Mouse (Mus musculus): ENCODE measurements at regions not wholly inside any gene's neighbourhood (a gene's known extent, or its start where the extent isn't known, plus 50 kb on each side); places are given as distances from the start of the nearest gene placed in this dataset.
A peak's percentile ranks its signal among the peaks of the same experiment; 100 is the strongest.

DNA sequence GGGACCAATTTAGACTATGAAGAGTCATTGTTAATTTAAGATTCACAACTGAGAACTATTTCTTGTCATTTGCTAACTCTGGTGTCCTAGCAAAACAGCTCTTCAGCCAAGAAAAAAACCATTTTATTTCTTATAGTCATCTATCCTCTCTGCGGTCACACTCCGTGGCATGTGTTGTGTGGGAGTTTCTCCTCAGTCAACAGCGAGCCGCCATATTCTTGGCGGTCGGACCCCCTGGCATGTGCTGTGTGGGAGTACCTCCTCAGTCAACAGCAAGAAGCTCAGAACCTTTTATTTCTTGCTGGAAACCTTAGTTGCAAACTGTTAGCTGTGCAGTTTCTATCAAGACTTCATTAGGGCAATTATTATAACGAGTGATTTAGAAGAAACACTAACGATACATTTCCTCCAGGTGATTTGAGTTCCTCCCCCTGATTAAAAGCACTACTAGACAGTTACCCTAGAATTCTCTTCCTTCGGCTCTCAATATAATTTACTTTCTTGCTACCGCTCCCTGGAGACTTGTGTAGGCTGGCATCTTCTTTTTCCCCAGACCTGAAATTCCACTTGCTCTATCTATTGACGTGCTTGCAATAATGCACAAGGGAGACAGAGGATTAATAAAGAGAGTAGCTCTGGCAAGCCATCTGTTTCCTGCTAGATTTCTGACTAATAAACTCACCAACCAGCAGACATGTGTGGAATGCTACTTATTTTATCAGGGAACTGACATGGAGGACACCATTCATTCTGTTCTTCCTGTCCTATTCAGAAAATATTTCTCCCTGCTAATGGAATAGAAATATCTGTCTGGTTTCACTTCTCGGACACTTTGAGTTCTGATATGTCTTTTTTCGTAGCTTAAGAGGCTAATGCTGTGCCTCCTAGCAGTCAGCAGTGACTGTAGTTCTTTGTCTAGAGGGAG lies 359.5 kb downstream of the Ice1 start:
- no peak for ATAC-seq (ENCODE audit: low FRiP score)
- Histone ChIP-seq H3K36me3 (no peaks in the 10 kb centered on the region), H3K4me1 (peaks cover 23% of the 10 kb centered on the region), H3K4me3 (replicated peaks) (no peak overlapping the region), H3K9ac (replicated peaks) (no peak overlapping the region), H3K27ac (replicated peaks) (peak overlapping the region; percentile 14), H3K27me3 (replicated peaks) (no peaks in the 10 kb centered on the region), H3K4me2 (no peak overlapping the region), H3K9me3 (replicated peaks) (no peaks in the 10 kb centered on the region)
- WGBS = 61% methylated on average over 13 of the region's 13 CpGs

DNA sequence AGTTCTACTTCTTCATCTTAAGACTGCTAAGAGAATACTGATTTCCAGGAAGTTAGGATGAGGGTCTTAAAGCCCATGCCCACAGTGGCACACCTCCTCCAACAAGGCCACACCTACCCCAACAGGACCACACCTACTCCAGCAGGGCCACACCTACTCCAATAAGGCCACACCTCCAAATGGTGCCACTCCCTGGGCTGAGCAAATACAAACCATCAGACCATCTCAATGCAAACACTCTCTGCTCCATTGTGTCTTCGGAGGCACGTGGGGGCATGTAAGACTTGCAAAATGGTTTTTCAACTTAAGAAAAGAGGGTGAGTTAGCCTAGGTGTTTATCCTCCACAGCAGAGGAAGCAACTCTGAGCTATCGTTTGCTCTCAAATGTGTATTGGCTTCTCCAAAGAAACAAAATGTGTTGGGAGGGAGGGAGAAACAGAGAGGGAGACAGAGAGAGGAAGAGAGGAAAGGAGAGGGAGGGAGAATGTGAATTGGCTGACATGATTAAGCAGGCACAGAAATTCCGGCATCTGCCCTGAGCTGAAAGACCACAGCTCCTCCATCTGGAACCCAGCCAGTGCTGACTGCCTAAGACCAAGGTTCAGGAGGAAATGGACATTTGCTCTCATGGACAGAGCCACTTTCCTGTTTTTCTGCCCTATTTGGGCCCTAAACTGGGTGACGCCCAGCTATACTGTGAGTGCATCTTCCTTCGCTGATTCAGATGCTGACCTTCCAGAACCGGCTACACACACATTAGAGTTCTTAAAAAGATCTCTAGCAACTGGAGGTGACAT lies 356.2 kb downstream of the Ice1 start:
- H3K4me2 ChIP-seq = no peak overlapping the region
- ATAC-seq (ENCODE audit: low FRiP score) = no peak
- no peaks in the 10 kb centered on the region for H3K27me3 ChIP-seq (replicated peaks)
- H3K36me3 ChIP-seq = no peaks in the 10 kb centered on the region
- H3K9me3 ChIP-seq (replicated peaks) = no peaks in the 10 kb centered on the region
- no peak overlapping the region for H3K27ac ChIP-seq (replicated peaks)
- H3K9ac ChIP-seq (replicated peaks) = no peak overlapping the region
- 74% methylated on average over 7 of the region's 7 CpGs for WGBS
- H3K4me1 ChIP-seq = peaks cover 26% of the 10 kb centered on the region
- no peak overlapping the region for H3K4me3 ChIP-seq (replicated peaks)

DNA sequence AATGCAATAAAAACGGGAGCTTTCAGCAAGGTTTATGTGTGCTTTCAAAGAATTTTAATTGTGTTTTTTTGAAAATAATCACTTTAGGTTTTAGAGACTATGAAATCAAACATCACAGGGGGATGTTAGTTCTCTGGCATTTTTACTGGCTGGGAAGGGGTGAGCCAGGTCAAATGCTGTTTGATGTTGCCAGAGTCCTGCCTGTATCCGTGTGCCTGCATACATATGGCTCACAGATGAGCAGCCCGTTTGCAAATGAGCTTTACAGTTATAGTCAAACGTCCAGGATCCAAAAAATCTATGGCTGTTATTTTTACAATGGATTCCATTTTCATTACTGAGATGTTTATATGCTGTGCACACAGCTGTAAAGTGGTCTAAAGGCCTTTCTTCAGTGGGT lies 354.7 kb downstream of the Ice1 start:
- peaks cover 26% of the 10 kb centered on the region for H3K4me1 ChIP-seq
- peak; percentile 22; the same call in 1 of the 2 replicates for ATAC-seq (ENCODE audit: low FRiP score)
- no peaks in the 10 kb centered on the region for H3K27me3 ChIP-seq (replicated peaks)
- H3K4me3 ChIP-seq (replicated peaks) = no peak overlapping the region
- no peaks in the 10 kb centered on the region for H3K9me3 ChIP-seq (replicated peaks)
- 9% methylated on average over 4 of the region's 4 CpGs for WGBS
- H3K4me2 ChIP-seq = no peak overlapping the region
- H3K27ac ChIP-seq (replicated peaks) = 0 out of 2 replicates have a peak overlapping the region, but pooled peaks have one; percentile 39
- H3K36me3 ChIP-seq = no peaks in the 10 kb centered on the region
- H3K9ac ChIP-seq (replicated peaks) = no peak overlapping the region

GRCm38 (mm10) chr13:70283231-70283630 lies 354.2 kb downstream of the Ice1 start:
- no peaks in the 10 kb centered on the region for H3K27me3 ChIP-seq (replicated peaks)
- H3K4me1 ChIP-seq = peaks cover 22% of the 10 kb centered on the region
- H3K4me2 ChIP-seq = no peak overlapping the region
- 9% methylated on average over 5 of the region's 5 CpGs for WGBS
- no peaks in the 10 kb centered on the region for H3K9me3 ChIP-seq (replicated peaks)
- peak overlapping the region; percentile 46; the same call in 1 of the 2 replicates for H3K27ac ChIP-seq (replicated peaks)
- no peak overlapping the region for H3K4me3 ChIP-seq (replicated peaks)
- H3K36me3 ChIP-seq = no peaks in the 10 kb centered on the region
- no peak overlapping the region for H3K9ac ChIP-seq (replicated peaks)
- no peak for ATAC-seq (ENCODE audit: low FRiP score)

DNA sequence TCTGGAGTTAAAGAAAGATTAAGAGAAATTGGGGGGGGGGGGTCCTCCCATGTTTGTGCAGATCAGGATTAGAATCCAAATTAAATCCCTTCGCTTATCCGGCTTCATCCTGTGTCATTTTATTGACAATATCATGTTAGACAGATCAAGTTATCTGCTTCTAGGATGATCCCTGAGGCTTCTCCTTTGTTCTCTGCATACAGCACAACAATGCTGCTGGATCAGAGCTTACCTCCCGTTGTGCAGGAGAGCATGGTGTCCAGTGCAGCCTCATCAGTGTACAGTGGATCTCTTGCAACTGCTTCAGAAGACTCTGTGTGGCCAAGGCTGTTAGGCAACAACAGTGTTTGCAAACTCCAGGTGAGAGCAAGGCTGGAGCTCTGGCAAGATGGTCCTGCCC lies 344.7 kb downstream of the Ice1 start:
- Histone ChIP-seq H3K9me3 (replicated peaks) (no peaks in the 10 kb centered on the region), H3K9ac (replicated peaks) (no peak overlapping the region), H3K4me1 (no peaks in the 10 kb centered on the region), H3K4me2 (no peak overlapping the region), H3K36me3 (no peaks in the 10 kb centered on the region), H3K27me3 (replicated peaks) (no peaks in the 10 kb centered on the region), H3K27ac (replicated peaks) (no peak overlapping the region), H3K4me3 (replicated peaks) (no peak overlapping the region)
- 73% methylated on average over 3 of the region's 3 CpGs for WGBS
- no peak for ATAC-seq (ENCODE audit: low FRiP score)

GRCm38 (mm10) chr13:70303953-70304525 lies 333.4 kb downstream of the Ice1 start:
- Histone ChIP-seq H3K36me3 (no peaks in the 10 kb centered on the region), H3K27ac (replicated peaks) (0 out of 2 replicates have a peak overlapping the region, but pooled peaks have one; percentile 43), H3K9me3 (replicated peaks) (no peaks in the 10 kb centered on the region), H3K27me3 (replicated peaks) (no peaks in the 10 kb centered on the region), H3K9ac (replicated peaks) (no peak overlapping the region), H3K4me1 (peaks cover 7% of the 10 kb centered on the region; the same call in 1 of the 2 replicates), H3K4me3 (replicated peaks) (no peak overlapping the region), H3K4me2 (no peak overlapping the region)
- peak; percentile 56 for ATAC-seq (ENCODE audit: low FRiP score)
- WGBS = 37% methylated on average over 5 of the region's 5 CpGs

DNA sequence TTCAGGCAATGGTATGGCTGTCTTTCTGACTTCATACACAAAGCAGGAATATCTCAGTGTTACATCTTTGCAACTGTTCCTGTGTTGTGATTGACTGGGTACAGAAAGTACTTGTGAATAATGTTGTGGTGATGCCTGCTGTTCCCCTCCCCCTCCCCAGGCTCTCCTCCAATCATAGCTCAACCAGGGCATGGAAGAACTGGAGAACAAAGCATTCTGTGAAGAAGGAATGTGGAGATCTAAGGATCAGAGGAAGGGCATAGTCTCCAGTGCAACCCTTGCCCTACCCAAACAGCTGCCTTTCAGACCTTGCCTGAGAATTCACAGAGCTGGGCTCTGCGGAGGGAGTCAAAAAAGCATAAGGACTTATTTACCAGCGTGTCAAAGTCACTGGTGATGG lies 326.9 kb downstream of the Ice1 start:
- Histone ChIP-seq H3K4me3 (replicated peaks) (no peak overlapping the region), H3K4me2 (no peak overlapping the region), H3K36me3 (no peaks in the 10 kb centered on the region), H3K9ac (replicated peaks) (no peak overlapping the region), H3K4me1 (peaks cover 17% of the 10 kb centered on the region), H3K27me3 (replicated peaks) (no peaks in the 10 kb centered on the region), H3K9me3 (replicated peaks) (no peaks in the 10 kb centered on the region), H3K27ac (replicated peaks) (0 out of 2 replicates have a peak overlapping the region, but pooled peaks have one; percentile 23)
- WGBS = 22% methylated on average over 2 of the region's 2 CpGs
- no peak for ATAC-seq (ENCODE audit: low FRiP score)

DNA sequence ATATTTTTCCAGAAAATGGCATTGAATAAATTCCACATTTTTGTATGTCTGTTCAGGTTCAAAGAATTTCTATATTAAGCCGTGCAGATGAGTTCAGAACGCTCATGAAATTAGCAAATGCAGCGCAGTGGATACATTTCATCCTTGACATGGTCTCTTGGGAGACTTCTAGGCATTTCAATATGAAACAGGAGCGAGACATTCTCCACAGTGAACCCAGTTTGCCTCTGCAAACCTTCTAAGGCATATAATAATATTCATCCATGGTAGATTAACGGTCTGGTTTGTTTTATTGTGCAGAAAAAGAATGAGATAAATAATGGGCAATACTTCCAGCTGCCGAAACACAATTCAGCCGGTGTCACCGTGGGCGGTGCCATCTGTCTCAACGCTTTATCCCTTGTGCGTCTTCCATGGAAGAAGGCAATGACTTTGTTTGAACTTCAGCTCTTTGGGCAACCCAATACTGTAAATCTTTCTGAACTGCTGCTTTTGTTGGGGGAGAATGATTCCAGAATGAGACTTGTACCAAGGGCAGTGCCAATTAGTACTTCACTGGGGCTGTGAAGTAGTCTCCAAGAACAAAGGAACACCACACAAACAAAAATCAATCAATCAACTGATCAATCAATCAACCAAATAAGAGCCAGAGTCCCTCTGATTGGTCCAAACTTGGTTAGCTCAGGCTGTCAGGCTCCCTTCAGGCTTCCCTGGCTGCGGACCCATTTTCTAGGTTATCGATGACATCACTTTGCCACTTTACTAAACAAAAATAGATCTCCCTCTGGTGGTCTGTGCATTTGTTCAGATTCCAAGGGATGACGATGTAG lies 326.0 kb downstream of the Ice1 start:
- Histone ChIP-seq H3K9me3 (replicated peaks) (no peaks in the 10 kb centered on the region), H3K4me1 (peaks cover 17% of the 10 kb centered on the region), H3K9ac (replicated peaks) (no peak overlapping the region), H3K27me3 (replicated peaks) (no peaks in the 10 kb centered on the region), H3K36me3 (no peaks in the 10 kb centered on the region), H3K27ac (replicated peaks) (peak overlapping the region; percentile 56), H3K4me3 (replicated peaks) (no peak overlapping the region), H3K4me2 (peak overlapping the region; percentile 31; the same call in 1 of the 2 replicates)
- peak; percentile 63 for ATAC-seq (ENCODE audit: low FRiP score)
- WGBS = 18% methylated on average over 14 of the region's 14 CpGs

- Histone ChIP-seq H3K4me3 (replicated peaks) (no peak overlapping the region), H3K36me3 (no peaks in the 10 kb centered on the region), H3K9me3 (replicated peaks) (no peaks in the 10 kb centered on the region), H3K4me2 (no peak overlapping the region), H3K27ac (replicated peaks) (no peak overlapping the region), H3K4me1 (peaks cover 17% of the 10 kb centered on the region), H3K27me3 (replicated peaks) (no peaks in the 10 kb centered on the region), H3K9ac (replicated peaks) (no peak overlapping the region)
- ATAC-seq (ENCODE audit: low FRiP score) = no peak
- 63% methylated on average over 2 of the region's 2 CpGs for WGBS
These were observed 324.2 kb downstream of the Ice1 start for GRCm38 (mm10) chr13:70313205-70313604.

GRCm38 (mm10) chr13:70323537-70323936 lies 313.9 kb downstream of the Ice1 start:
- no peaks in the 10 kb centered on the region for H3K9me3 ChIP-seq (replicated peaks)
- ATAC-seq (ENCODE audit: low FRiP score) = no peak
- H3K36me3 ChIP-seq = no peaks in the 10 kb centered on the region
- no peaks in the 10 kb centered on the region for H3K27me3 ChIP-seq (replicated peaks)
- no peak overlapping the region for H3K4me2 ChIP-seq
- 41% methylated on average over 1 of the region's 1 CpGs for WGBS
- no peak overlapping the region for H3K27ac ChIP-seq (replicated peaks)
- H3K9ac ChIP-seq (replicated peaks) = no peak overlapping the region
- H3K4me3 ChIP-seq (replicated peaks) = no peak overlapping the region
- H3K4me1 ChIP-seq = peaks cover 13% of the 10 kb centered on the region

- Histone ChIP-seq H3K4me1 (peaks cover 10% of the 10 kb centered on the region; the same call in 1 of the 2 replicates), H3K4me3 (replicated peaks) (no peak overlapping the region), H3K27ac (replicated peaks) (no peak overlapping the region), H3K27me3 (replicated peaks) (no peaks in the 10 kb centered on the region), H3K9ac (replicated peaks) (no peak overlapping the region), H3K4me2 (no peak overlapping the region), H3K9me3 (replicated peaks) (no peaks in the 10 kb centered on the region), H3K36me3 (no peaks in the 10 kb centered on the region)
- no peak for ATAC-seq (ENCODE audit: low FRiP score)
- 54% methylated on average over 4 of the region's 4 CpGs for WGBS
These were observed 301.4 kb downstream of the Ice1 start for GRCm38 (mm10) chr13:70336069-70336468.
